9 mouse cellular contexts compared by ENCODE assay signal in genomic region chr2:43902403-43902973, GRCm38 (mm10).
A peak's percentile ranks its signal among the peaks of the same experiment; 100 is the strongest.
DNase-seq lines count a peak whose midpoint lies in the region; ATAC-seq and TF ChIP-seq lines count a peak whose summit lies in the region.
"Had no signal": no experiment of that assay in that cellular context is flagged by ENCODE, and none has a peak within 500 bp of the region (broad histone marks: within the 10 kb centered on the region; RNA-seq: fewer than 3 reads in every experiment).

No protein-coding gene starts in this region.

- TF ChIP-seq CTCF in bone marrow macrophage, adult 2 months (IDR thresholded peaks at IDR 0.05; ENCODE audit: low read depth, low read length), result peak; percentile 51; the same call in 1 of the 2 replicates
- peak; percentile 62; the same call in 1 of the 2 replicates for TF ChIP-seq CTCF in embryonic fibroblast, embryonic 13.5 days (IDR thresholded peaks at IDR 0.05; ENCODE audit: borderline replicate concordance, insufficient read depth, low read length)
- TF ChIP-seq CTCF in kidney, postnatal 0 days (IDR thresholded peaks at IDR 0.05; ENCODE audit: low read depth), result peak; percentile 95
- TF ChIP-seq CTCF in stomach, postnatal 0 days (IDR thresholded peaks at IDR 0.05; ENCODE audit: low read depth), result peak; percentile 93

- no peaks in the 10 kb centered on the region for H3K9me3 ChIP-seq in heart, embryonic 12.5 days (replicated peaks)
- no peaks in the 10 kb centered on the region for H3K9me3 ChIP-seq in kidney, postnatal 0 days (replicated peaks; ENCODE audit: low read length)
- no peaks in the 10 kb centered on the region for H3K9me3 ChIP-seq in liver, embryonic 11.5 days (ENCODE audit: control insufficient read depth, low read length)
- no peaks in the 10 kb centered on the region for H3K9me3 ChIP-seq in neural tube, embryonic 12.5 days
- H3K9me3 ChIP-seq in stomach, postnatal 0 days (ENCODE audit: control insufficient read depth, low read length), result no peaks in the 10 kb centered on the region
- H3K9me3 ChIP-seq: embryonic facial prominence, embryonic 15.5 days had no signal

- H3K36me3 ChIP-seq in heart, embryonic 12.5 days, result no peaks in the 10 kb centered on the region
- no peaks in the 10 kb centered on the region for H3K36me3 ChIP-seq in kidney, postnatal 0 days (ENCODE audit: insufficient read depth, low read length)
- no peaks in the 10 kb centered on the region for H3K36me3 ChIP-seq in liver, embryonic 11.5 days (ENCODE audit: control insufficient read depth, insufficient read depth, low read length)
- no peaks in the 10 kb centered on the region for H3K36me3 ChIP-seq in neural tube, embryonic 12.5 days
- no peaks in the 10 kb centered on the region for H3K36me3 ChIP-seq in stomach, postnatal 0 days (ENCODE audit: control insufficient read depth, insufficient read depth, low read length)
- H3K36me3 ChIP-seq: embryonic facial prominence, embryonic 15.5 days had no signal

- no peaks in the 10 kb centered on the region for H3K27me3 ChIP-seq in heart, embryonic 12.5 days (replicated peaks)
- H3K27me3 ChIP-seq in kidney, postnatal 0 days (ENCODE audit: insufficient read depth, low read length), result no peaks in the 10 kb centered on the region
- H3K27me3 ChIP-seq in liver, embryonic 11.5 days (replicated peaks; ENCODE audit: control insufficient read depth, insufficient read depth, low read length), result no peaks in the 10 kb centered on the region
- no peaks in the 10 kb centered on the region for H3K27me3 ChIP-seq in neural tube, embryonic 12.5 days (replicated peaks)
- H3K27me3 ChIP-seq in stomach, postnatal 0 days (ENCODE audit: control insufficient read depth, insufficient read depth, low read length), result no peaks in the 10 kb centered on the region
- H3K27me3 ChIP-seq: embryonic facial prominence, embryonic 15.5 days had no signal

- no peak overlapping the region for H3K4me2 ChIP-seq in heart, embryonic 12.5 days
- H3K4me2 ChIP-seq in kidney, postnatal 0 days (ENCODE audit: low read length), result no peak overlapping the region
- no peak overlapping the region for H3K4me2 ChIP-seq in liver, embryonic 11.5 days
- no peak overlapping the region for H3K4me2 ChIP-seq in neural tube, embryonic 12.5 days (replicated peaks)
- H3K4me2 ChIP-seq in stomach, postnatal 0 days (replicated peaks; ENCODE audit: low read depth), result no peak overlapping the region
- H3K4me2 ChIP-seq: embryonic facial prominence, embryonic 15.5 days had no signal

- H3K9ac ChIP-seq in heart, embryonic 12.5 days, result no peak overlapping the region
- H3K9ac ChIP-seq in kidney, postnatal 0 days (ENCODE audit: low read depth, low read length), result no peak overlapping the region
- no peak overlapping the region for H3K9ac ChIP-seq in liver, embryonic 11.5 days (ENCODE audit: low read depth, low read length)
- H3K9ac ChIP-seq in neural tube, embryonic 12.5 days, result no peak overlapping the region
- no peak overlapping the region for H3K9ac ChIP-seq in stomach, postnatal 0 days (ENCODE audit: low read length)
- H3K9ac ChIP-seq: embryonic facial prominence, embryonic 15.5 days had no signal

- 21% methylated on average over 7 of the region's 7 CpGs for WGBS in heart, embryonic 12.5 days
- 24% methylated on average over 7 of the region's 7 CpGs for WGBS in kidney, postnatal 0 days
- 24% methylated on average over 7 of the region's 7 CpGs for WGBS in liver, embryonic 11.5 days
- WGBS in neural tube, embryonic 12.5 days, result 29% methylated on average over 7 of the region's 7 CpGs
- WGBS in stomach, postnatal 0 days, result 21% methylated on average over 7 of the region's 7 CpGs

- H3K4me1 ChIP-seq in bone marrow macrophage, adult 2 months (ENCODE audit: control insufficient read depth, insufficient read depth, low read length), result no peaks in the 10 kb centered on the region
- H3K4me1 ChIP-seq in embryonic fibroblast, embryonic 13.5 days (ENCODE audit: control insufficient read depth, insufficient read depth, low read length), result no peaks in the 10 kb centered on the region
- no peaks in the 10 kb centered on the region for H3K4me1 ChIP-seq in heart, embryonic 12.5 days (replicated peaks)
- no peaks in the 10 kb centered on the region for H3K4me1 ChIP-seq in kidney, postnatal 0 days (replicated peaks; ENCODE audit: insufficient read depth, low read length)
- H3K4me1 ChIP-seq in liver, embryonic 11.5 days (replicated peaks; ENCODE audit: control insufficient read depth, insufficient read depth, low read length), result no peaks in the 10 kb centered on the region
- no peaks in the 10 kb centered on the region for H3K4me1 ChIP-seq in neural tube, embryonic 12.5 days
- no peaks in the 10 kb centered on the region for H3K4me1 ChIP-seq in stomach, postnatal 0 days (replicated peaks; ENCODE audit: control insufficient read depth, insufficient read depth)
- H3K4me1 ChIP-seq: embryonic facial prominence, embryonic 15.5 days had no signal

- no peak for TF ChIP-seq EP300 in stomach, postnatal 0 days (optimal IDR thresholded peaks at IDR 0.05)

- no peak overlapping the region for H3K4me3 ChIP-seq in bone marrow macrophage, adult 2 months (ENCODE audit: insufficient read depth, low read length)
- H3K4me3 ChIP-seq in embryonic fibroblast, embryonic 13.5 days (ENCODE audit: insufficient read depth, low read length), result no peak overlapping the region
- no peak overlapping the region for H3K4me3 ChIP-seq in heart, embryonic 12.5 days
- no peak overlapping the region for H3K4me3 ChIP-seq in kidney, postnatal 0 days (replicated peaks; ENCODE audit: low read depth, low read length)
- H3K4me3 ChIP-seq in liver, embryonic 11.5 days (ENCODE audit: low read depth, low read length), result no peak overlapping the region
- H3K4me3 ChIP-seq in neural tube, embryonic 12.5 days, result no peak overlapping the region
- no peak overlapping the region for H3K4me3 ChIP-seq in stomach, postnatal 0 days (ENCODE audit: low read depth, low read length)
- H3K4me3 ChIP-seq: embryonic facial prominence, embryonic 15.5 days had no signal

- DNase-seq in CD4-positive helper T cell, adult 2 months (ENCODE audit: low read depth, low spot score), result peak; percentile 75
- peak; percentile 89 for DNase-seq in kidney, postnatal 0 days (ENCODE audit: low spot score)
- peak; percentile 34 for DNase-seq in liver, embryonic 11.5 days (ENCODE audit: low spot score)
- DNase-seq in stomach, postnatal 0 days (ENCODE audit: low spot score), result peak; percentile 68

- TF ChIP-seq POLR2A in bone marrow macrophage, adult 2 months (IDR thresholded peaks at IDR 0.05; ENCODE audit: borderline replicate concordance, low read depth, low read length), result no peak
- no peak for TF ChIP-seq POLR2A in embryonic fibroblast, embryonic 13.5 days (IDR thresholded peaks at IDR 0.05; ENCODE audit: low read depth, low read length)

- no peak overlapping the region for H3K27ac ChIP-seq in bone marrow macrophage, adult 2 months (ENCODE audit: insufficient read depth, low read depth, low read length)
- H3K27ac ChIP-seq in embryonic fibroblast, embryonic 13.5 days (ENCODE audit: insufficient read depth, low read length), result no peak overlapping the region
- no peak overlapping the region for H3K27ac ChIP-seq in heart, embryonic 12.5 days (ENCODE audit: poor library complexity, severe bottlenecking)
- no peak overlapping the region for H3K27ac ChIP-seq in kidney, postnatal 0 days
- no peak overlapping the region for H3K27ac ChIP-seq in liver, embryonic 11.5 days (ENCODE audit: low read depth, low read length)
- H3K27ac ChIP-seq in neural tube, embryonic 12.5 days, result no peak overlapping the region
- no peak overlapping the region for H3K27ac ChIP-seq in stomach, postnatal 0 days (replicated peaks)
- H3K27ac ChIP-seq: embryonic facial prominence, embryonic 15.5 days had no signal

- 0 out of 2 replicates have a peak, but pooled peaks have one; percentile 51 for ATAC-seq in heart, embryonic 12.5 days (ENCODE audit: insufficient number of reproducible peaks, low FRiP score)
- peak; percentile 85 for ATAC-seq in kidney, postnatal 0 days (replicated peaks; ENCODE audit: low FRiP score, low read depth)
- ATAC-seq in liver, embryonic 11.5 days (replicated peaks; ENCODE audit: low FRiP score), result 0 out of 2 replicates have a peak, but pooled peaks have one; percentile 47
- ATAC-seq in neural tube, embryonic 12.5 days (ENCODE audit: low FRiP score, low read depth), result peak; percentile 85
- ATAC-seq in stomach, postnatal 0 days (ENCODE audit: low FRiP score, low TSS enrichment), result no peak

Comparison
In these comparisons a context has a peak if more than half of its experiments do, and no peak if none do; other contexts are left out.
1. DNase-seq: peak in every context shown above with its lines; median percentile 89 in kidney, postnatal 0 days; 75 in CD4-positive helper T cell, adult 2 months; 68 in stomach, postnatal 0 days; 34 in liver, embryonic 11.5 days.